In the genomic region with DNA sequence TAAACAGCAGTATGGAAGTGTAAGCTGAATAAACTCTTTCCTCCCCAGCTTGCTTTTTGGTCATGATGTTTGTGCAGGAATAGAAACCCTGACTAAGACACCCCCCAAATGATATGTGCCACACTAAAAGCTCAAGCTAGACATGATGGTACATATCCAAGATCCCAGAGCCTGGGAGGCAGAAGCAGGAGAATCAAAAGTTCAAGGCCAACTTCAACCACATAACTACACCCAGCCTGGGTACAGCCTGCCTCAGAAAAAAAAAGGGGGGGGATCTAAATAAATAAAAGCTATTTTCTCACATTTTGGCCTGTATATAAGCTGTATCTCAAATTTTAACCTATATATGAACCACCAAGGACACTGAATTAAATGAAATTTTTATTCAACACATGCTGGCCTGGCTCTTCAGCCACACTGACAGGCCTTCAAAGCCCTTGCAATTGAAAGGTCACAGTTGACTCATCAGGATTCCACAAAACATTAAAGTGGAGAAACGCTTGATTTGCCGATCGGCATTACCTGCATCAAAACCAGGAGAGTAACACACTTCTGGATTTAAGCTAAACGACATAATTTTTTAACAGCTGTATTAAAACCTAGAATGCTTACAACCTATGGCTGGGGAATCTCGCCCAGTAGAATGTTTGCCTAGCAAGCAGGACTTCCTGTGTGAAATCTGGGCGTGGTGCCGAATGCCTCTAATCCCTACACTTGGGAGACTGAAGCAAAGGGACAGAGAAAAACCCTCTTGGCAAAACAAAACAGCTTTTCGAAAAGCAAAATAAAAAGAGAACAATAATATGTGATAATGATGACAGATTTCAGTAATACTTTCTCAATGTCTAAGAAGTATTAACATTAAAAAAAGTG, we compare ENCODE assay signal across 21 mouse cellular contexts. TPM values are rescaled to one million over a fixed set of nuclear protein-coding genes. Genes with fewer than 3 reads are reported as not detected.
DNase-seq lines count a peak whose midpoint lies in the region; ATAC-seq and TF ChIP-seq lines count a peak whose summit lies in the region.
"Had no signal": no experiment of that assay in that cellular context is flagged by ENCODE, and none has a peak within 500 bp of the region (broad histone marks: within the 10 kb centered on the region; RNA-seq: fewer than 3 reads in every experiment).

No protein-coding gene starts in this region.

- 0 out of 2 replicates have a peak, but pooled peaks cover 2% of the 10 kb centered on the region for H3K9me3 ChIP-seq in heart, embryonic 11.5 days (replicated peaks; ENCODE audit: control insufficient read depth, low read length)
- H3K9me3 ChIP-seq: heart, embryonic 13.5 days had no signal

- H3K27ac ChIP-seq in heart, adult 2 months, result no peak overlapping the region
- H3K27ac ChIP-seq in heart, embryonic 11.5 days (ENCODE audit: low read depth, low read length), result no peak overlapping the region
- H3K27ac ChIP-seq: embryonic facial prominence, embryonic 12.5 days; forebrain, embryonic 13.5 days; heart, embryonic 13.5 days; hindbrain, embryonic 12.5 days; macrophage; midbrain, embryonic 10.5 days; neural tube, embryonic 12.5 days had no signal

- no peak for TF ChIP-seq POLR2A in heart, adult 2 months (IDR thresholded peaks at IDR 0.05; ENCODE audit: insufficient read depth, low read depth, low read length)

- H3K4me1 ChIP-seq in heart, adult 2 months (ENCODE audit: control insufficient read depth, insufficient read depth, low read length), result no peaks in the 10 kb centered on the region; the same call in none of the 2 replicates
- no peaks in the 10 kb centered on the region for H3K4me1 ChIP-seq in heart, embryonic 11.5 days (ENCODE audit: control insufficient read depth, insufficient read depth, low read length)
- H3K4me1 ChIP-seq: embryonic facial prominence, embryonic 12.5 days; forebrain, embryonic 13.5 days; hindbrain, embryonic 12.5 days; midbrain, embryonic 10.5 days; neural tube, embryonic 12.5 days had no signal

- no peak for ATAC-seq in heart, embryonic 11.5 days (replicated peaks; ENCODE audit: insufficient number of reproducible peaks, low FRiP score, low TSS enrichment)
- ATAC-seq: activated CD4-positive, CD25-positive, alpha-beta regulatory T cell, adult 4 months; forebrain, embryonic 13.5 days had no signal

- H3K27me3 ChIP-seq in heart, adult 2 months (ENCODE audit: control insufficient read depth, insufficient read depth, low read length), result no peaks in the 10 kb centered on the region
- H3K27me3 ChIP-seq in heart, embryonic 11.5 days (ENCODE audit: control insufficient read depth, insufficient read depth, low read length), result no peaks in the 10 kb centered on the region
- H3K27me3 ChIP-seq: embryonic facial prominence, embryonic 12.5 days; forebrain, embryonic 13.5 days; heart, embryonic 13.5 days; hindbrain, embryonic 12.5 days; neural tube, embryonic 12.5 days had no signal

- peak; percentile 35 to 39 for DNase-seq in heart, adult 2 months
- DNase-seq in 416B (ENCODE audit: low read depth) (peak; percentile 39), ZHBTc4 (ENCODE audit: low read depth, low spot score) (peak; percentile 23)
- DNase-seq in lung, postnatal 10 days, result peak; percentile 74
- DNase-seq in layer of hippocampus, postnatal 10 days (ENCODE audit: low spot score in 2 of 2), result no peak
- DNase-seq in frontal cortex, adult 2 months (ENCODE audit: extremely low spot score in 1 of 2, low spot score in 1 of 2), result no peak
- DNase-seq: gastrocnemius, postnatal 10 days; kidney, adult 9 months; layer of hippocampus, adult 9-11 months; right cerebral cortex, postnatal 4 days had no signal

- no peak for TF ChIP-seq CTCF in heart, adult 2 months (IDR thresholded peaks at IDR 0.05)

- H3K36me3 ChIP-seq in heart, adult 2 months (ENCODE audit: control insufficient read depth, insufficient read depth, low read length), result no peaks in the 10 kb centered on the region
- H3K36me3 ChIP-seq in heart, embryonic 11.5 days (ENCODE audit: control insufficient read depth, insufficient read depth, low read length), result peaks cover 18% of the 10 kb centered on the region

- intact Hi-C loops in heart, adult 2 months (cut with DNase I), result no loop called here

- no peak overlapping the region for H3K4me2 ChIP-seq in heart, embryonic 11.5 days
- H3K4me2 ChIP-seq: embryonic facial prominence, embryonic 12.5 days; forebrain, embryonic 13.5 days; heart, embryonic 13.5 days; hindbrain, embryonic 12.5 days; liver, embryonic 11.5 days; neural tube, embryonic 12.5 days had no signal

- H3K9ac ChIP-seq in heart, adult 2 months (ENCODE audit: low read depth, low read length), result no peak overlapping the region
- H3K9ac ChIP-seq in heart, embryonic 11.5 days (ENCODE audit: low read depth, low read length), result no peak overlapping the region
- H3K9ac ChIP-seq: embryonic facial prominence, embryonic 12.5 days; forebrain, embryonic 13.5 days; heart, embryonic 13.5 days; hindbrain, embryonic 12.5 days; neural tube, embryonic 12.5 days had no signal

- no peak overlapping the region for H3K4me3 ChIP-seq in heart, adult 2 months
- H3K4me3 ChIP-seq in heart, embryonic 11.5 days (ENCODE audit: low read depth, low read length), result no peak overlapping the region
- H3K4me3 ChIP-seq: embryonic facial prominence, embryonic 12.5 days; erythroblast, embryonic 14.5 days; forebrain, embryonic 13.5 days; heart, embryonic 13.5 days; hindbrain, embryonic 12.5 days; midbrain, embryonic 10.5 days; neural tube, embryonic 12.5 days had no signal

- no peaks in the 10 kb centered on the region for H3K79me2 ChIP-seq in heart, adult 2 months (replicated peaks; ENCODE audit: control insufficient read depth, insufficient read depth, low read length)

- TF ChIP-seq EP300 in heart, adult 2 months (IDR thresholded peaks at IDR 0.05; ENCODE audit: insufficient read depth, low read depth, low read length), result no peak

- 56% methylated on average over 8 of the region's 8 CpGs for WGBS in heart, adult 2 months
- WGBS in heart, embryonic 11.5 days (ENCODE audit: insufficient replicate concordance), result 81% methylated on average over 8 of the region's 8 CpGs

RNA-seq across cellular contexts. Expression of a gene that starts 9.9 kb away (rescaled TPM):
- 1 to 10 TPM; 7.1 to 8.2 TPM for total RNA-seq in heart, adult 2 months (2021)
- polyA plus RNA-seq in heart, adult 2 months (2012; rRNA removed), result 5.6 and 13.3 TPM in 2 replicates
- polyA plus RNA-seq in heart, embryonic 11.5 days (2014; fragmentation: Nextera tagmentation; extraction: Ambion mirVana), result 48.5 and 50.0 TPM in 2 replicates
- 10 to 100 TPM; 44.3 to 48.3 TPM for total RNA-seq in layer of hippocampus, postnatal 10 days (2021)
- 20.3 and 23.5 TPM in 2 replicates for polyA plus RNA-seq in frontal cortex, adult 2 months (2012; rRNA removed)

RNA-seq across cellular contexts. Expression of a gene that starts 43.3 kb away (rescaled TPM):
- total RNA-seq in heart, adult 2 months (2021), result not detected
- not detected in 2 replicates for polyA plus RNA-seq in heart, adult 2 months (2012; rRNA removed)
- 0.32 and 0.56 TPM in 2 replicates for polyA plus RNA-seq in heart, embryonic 11.5 days (2014; fragmentation: Nextera tagmentation; extraction: Ambion mirVana)
- total RNA-seq in layer of hippocampus, postnatal 10 days (2021), result 1 to 10 TPM in 1 of 2 experiments, under 1 TPM in 1; 0.89 to 1.1 TPM
- 0.71 and 0.84 TPM in 2 replicates for polyA plus RNA-seq in frontal cortex, adult 2 months (2012; rRNA removed)
- polyA plus RNA-seq: activated CD4-positive, CD25-positive, alpha-beta regulatory T cell, adult 4 months; erythroblast, embryonic 14.5 days; neural tube, embryonic 12.5 days had no signal

RNA-seq across cellular contexts. Expression of a gene that starts 59.6 kb away (rescaled TPM):
- total RNA-seq in heart, adult 2 months (2021), result 10 to 100 TPM; 45.0 to 52.3 TPM
- 9.5 and 16.3 TPM in 2 replicates for polyA plus RNA-seq in heart, adult 2 months (2012; rRNA removed)
- polyA plus RNA-seq in heart, embryonic 11.5 days (2014; fragmentation: Nextera tagmentation; extraction: Ambion mirVana), result 0.35 and 0.66 TPM in 2 replicates
- 10 to 100 TPM; 40.4 to 48.0 TPM for total RNA-seq in layer of hippocampus, postnatal 10 days (2021)
- 5.1 and 8.1 TPM in 2 replicates for polyA plus RNA-seq in frontal cortex, adult 2 months (2012; rRNA removed)

Comparison
In these comparisons a context has a peak if more than half of its experiments do, and no peak if none do; other contexts are left out.
1. DNase-seq: peak in heart, adult 2 months (2 of 2), 416B (single experiment), ZHBTc4 (single experiment) and lung, postnatal 10 days (single experiment); none in layer of hippocampus, postnatal 10 days (0 of 2) and frontal cortex, adult 2 months (0 of 2).